Mouse (Mus musculus) embryonic facial prominence, embryonic 10.5 days (tissue): Measurements from ENCODE around the gene Efcab5. TPM values are rescaled to one million over a fixed set of nuclear protein-coding genes. Genes with fewer than 3 reads are reported as not detected.

ENCODE experiments used
- DNase-seq: peaks from one replicate; pipeline ENCODE4 v3.0.0-alpha.2; 2017; ENCODE audit warnings: low spot score
- H3K27ac ChIP-seq: fragments of 300-500 bp; sonication (generic); replicated peaks from 2 replicates; pipeline ENCODE4 v1.5.1; 2016; ENCODE audit warnings: mild to moderate bottlenecking
- H3K27me3 ChIP-seq: fragments of 300-500 bp; sonication (generic); replicated peaks from 2 replicates; pipeline ENCODE4 v1.6.1; 2016; ENCODE audit warnings: low read depth, mild to moderate bottlenecking; ENCODE audit not compliant: poor library complexity, severe bottlenecking
- H3K36me3 ChIP-seq: fragments of 300-500 bp; sonication (generic); replicated peaks from 2 replicates; pipeline ENCODE4 v1.6.1; 2016; ENCODE audit warnings: mild to moderate bottlenecking, moderate library complexity
- H3K4me1 ChIP-seq: fragments of 300-500 bp; sonication (generic); 2 replicates; pipeline ENCODE4 v1.6.1; 2016
- H3K4me3 ChIP-seq: fragments of 300-500 bp; sonication (generic); 2 replicates; pipeline ENCODE4 v1.5.1; 2016; ENCODE audit warnings: mild to moderate bottlenecking, moderate library complexity
- H3K9me3 ChIP-seq: fragments of 300-500 bp; sonication (generic); 2 replicates; pipeline ENCODE4 v1.6.1; 2016; ENCODE audit warnings: mild to moderate bottlenecking
- WGBS: fragments of 180-500 bp; shearing (Covaris S2); methylation state at CpG from one replicate; pipeline ENCODE4 v1.1.7; 2016; 5-methylcytosine and 5-hydroxymethylcytosine counted together
- polyA plus RNA-seq: library from polyadenylated mRNA; unstranded; fragments of >200 nt; fragmentation: Nextera tagmentation; extraction: Ambion mirVana; gene quantifications from 2 replicates; pipeline ENCODE4 v1.2.1, GENCODE M21; 2016

Gene Efcab5
- polyA plus RNA-seq = 0.07 and 0.28 TPM in 2 replicates

GRCm38 (mm10) chr11:77188868-77189267 is at the start of gene Efcab5:
Gene Efcab5, minus strand, starts transcription at chr11:77188968.
- Histone ChIP-seq H3K4me3 (no peak within 1 kb of the TSS), H3K27me3 (no peaks in the 10 kb centered on the region), H3K9me3 (no peaks in the 10 kb centered on the region), H3K27ac (no peak within 1 kb of the TSS), H3K36me3 (no peaks in the 10 kb centered on the region), H3K4me1 (peaks cover 6% of the 10 kb centered on the region)
- DNase-seq = no peak
- 85% methylated on average over 6 of the region's 6 CpGs for WGBS

GRCm38 (mm10) chr11:77235267-77235666 is 46.5 kb upstream of the Efcab5 start:
- Histone ChIP-seq H3K27me3 (no peaks in the 10 kb centered on the region), H3K4me3 (no peak overlapping the region), H3K36me3 (no peaks in the 10 kb centered on the region), H3K9me3 (no peaks in the 10 kb centered on the region), H3K27ac (no peak overlapping the region), H3K4me1 (no peaks in the 10 kb centered on the region)
- 87% methylated on average over 1 of the region's 1 CpGs for WGBS
- no peak for DNase-seq

- no peaks in the 10 kb centered on the region for H3K36me3 ChIP-seq
- no peaks in the 10 kb centered on the region for H3K4me1 ChIP-seq
- no peak for DNase-seq
- WGBS = 90% methylated on average over 2 of the region's 2 CpGs
- no peak overlapping the region for H3K27ac ChIP-seq
- no peaks in the 10 kb centered on the region for H3K27me3 ChIP-seq
- no peak overlapping the region for H3K4me3 ChIP-seq
- H3K9me3 ChIP-seq = no peaks in the 10 kb centered on the region
These were observed 42.7 kb upstream of the Efcab5 start for GRCm38 (mm10) chr11:77231514-77231913.

GRCm38 (mm10) chr11:77230765-77231164 is 42.0 kb upstream of the Efcab5 start:
- WGBS = 84% methylated on average over 2 of the region's 2 CpGs
- Histone ChIP-seq H3K4me3 (no peak overlapping the region), H3K4me1 (no peaks in the 10 kb centered on the region)

GRCm38 (mm10) chr11:77216761-77217130 is 28.0 kb upstream of the Efcab5 start:
- Histone ChIP-seq H3K27me3 (no peaks in the 10 kb centered on the region), H3K27ac (peak overlapping the region; percentile 94), H3K4me3 (peak overlapping the region; percentile 87), H3K36me3 (no peaks in the 10 kb centered on the region), H3K9me3 (no peaks in the 10 kb centered on the region), H3K4me1 (peaks cover 23% of the 10 kb centered on the region)
- WGBS = under 1% methylated on average over 11 of the region's 11 CpGs
- no peak for DNase-seq

More at GRCm38 (mm10) chr11:77230765-77231164, 42.0 kb upstream of the Efcab5 start:
- DNase-seq = no peak
- Histone ChIP-seq H3K36me3 (no peaks in the 10 kb centered on the region), H3K9me3 (no peaks in the 10 kb centered on the region), H3K27ac (no peak overlapping the region), H3K27me3 (no peaks in the 10 kb centered on the region)

GRCm38 (mm10) chr11:77215951-77216760 is 27.4 kb upstream of the Efcab5 start, which contains the start of gene Ssh2:
Gene Ssh2, plus strand, starts transcription at chr11:77216287.
- DNase-seq = peak; percentile 93
- Histone ChIP-seq H3K27me3 (no peaks in the 10 kb centered on the region), H3K36me3 (no peaks in the 10 kb centered on the region), H3K27ac (peak within 1 kb of the TSS; percentile 94), H3K4me1 (peaks cover 23% of the 10 kb centered on the region), H3K9me3 (no peaks in the 10 kb centered on the region), H3K4me3 (peak within 1 kb of the TSS; percentile 87)
- under 1% methylated on average over 82 of the region's 82 CpGs for WGBS

GRCm38 (mm10) chr11:77215483-77215882 is 26.7 kb upstream of the Efcab5 start:
- DNase-seq = no peak
- H3K36me3 ChIP-seq = no peaks in the 10 kb centered on the region
- H3K27ac ChIP-seq = peak overlapping the region; percentile 94
- H3K4me1 ChIP-seq = peaks cover 23% of the 10 kb centered on the region
- H3K4me3 ChIP-seq = peak overlapping the region; percentile 87
- H3K9me3 ChIP-seq = no peaks in the 10 kb centered on the region
- no peaks in the 10 kb centered on the region for H3K27me3 ChIP-seq
- WGBS = 2% methylated on average over 11 of the region's 11 CpGs

GRCm38 (mm10) chr11:77214755-77215154 is 26.0 kb upstream of the Efcab5 start:
- H3K9me3 ChIP-seq = no peaks in the 10 kb centered on the region
- H3K27me3 ChIP-seq = no peaks in the 10 kb centered on the region
- H3K4me3 ChIP-seq = peak overlapping the region; percentile 25; the same call in 1 of the 2 replicates
- H3K36me3 ChIP-seq = no peaks in the 10 kb centered on the region
- H3K27ac ChIP-seq = no peak overlapping the region
- H3K4me1 ChIP-seq = peaks cover 23% of the 10 kb centered on the region
- WGBS = 9% methylated on average over 1 of the region's 1 CpGs
- peak; percentile 65 for DNase-seq

- Histone ChIP-seq H3K27me3 (no peaks in the 10 kb centered on the region), H3K27ac (no peak overlapping the region), H3K4me3 (no peak overlapping the region), H3K9me3 (no peaks in the 10 kb centered on the region), H3K36me3 (no peaks in the 10 kb centered on the region), H3K4me1 (peaks cover 23% of the 10 kb centered on the region)
- no peak for DNase-seq
- 90% methylated on average over 1 of the region's 1 CpGs for WGBS
These were observed 25.4 kb upstream of the Efcab5 start for GRCm38 (mm10) chr11:77214142-77214692.

GRCm38 (mm10) chr11:77200703-77201102 is 11.9 kb upstream of the Efcab5 start:
- no peak overlapping the region for H3K27ac ChIP-seq
- WGBS = 90% methylated on average over 1 of the region's 1 CpGs
- no peaks in the 10 kb centered on the region for H3K9me3 ChIP-seq
- no peaks in the 10 kb centered on the region for H3K36me3 ChIP-seq
- DNase-seq = no peak
- H3K4me3 ChIP-seq = no peak overlapping the region
- H3K27me3 ChIP-seq = no peaks in the 10 kb centered on the region
- peaks cover 12% of the 10 kb centered on the region for H3K4me1 ChIP-seq

- Histone ChIP-seq H3K4me1 (peaks cover 20% of the 10 kb centered on the region), H3K27ac (no peak overlapping the region), H3K36me3 (no peaks in the 10 kb centered on the region), H3K4me3 (no peak overlapping the region), H3K27me3 (no peaks in the 10 kb centered on the region), H3K9me3 (no peaks in the 10 kb centered on the region)
- WGBS = 43% methylated on average over 4 of the region's 4 CpGs
- no peak for DNase-seq
These were observed 10.9 kb upstream of the Efcab5 start for GRCm38 (mm10) chr11:77199636-77200035.

GRCm38 (mm10) chr11:77196181-77197143 is 7.7 kb upstream of the Efcab5 start:
- H3K4me1 ChIP-seq = peaks cover 31% of the 10 kb centered on the region
- DNase-seq = no peak
- no peak overlapping the region for H3K27ac ChIP-seq
- H3K36me3 ChIP-seq = no peaks in the 10 kb centered on the region
- H3K27me3 ChIP-seq = no peaks in the 10 kb centered on the region
- no peaks in the 10 kb centered on the region for H3K9me3 ChIP-seq
- H3K4me3 ChIP-seq = no peak overlapping the region
- 36% methylated on average over 4 of the region's 4 CpGs for WGBS
